Mouse (Mus musculus) gastrocnemius, postnatal 25 days (tissue): ENCODE measurements around the gene Cyp26c1. TPM values are rescaled to one million over a fixed set of nuclear protein-coding genes. Genes with fewer than 3 reads are reported as not detected.

Experiments used
- DNase-seq: peaks from one replicate; pipeline ENCODE4 v3.0.0; 2022
- long read RNA-seq, 2 experiments: library from polyadenylated mRNA; stranded (forward); transcript quantifications; one replicate each; pipeline ENCODE4 v2.0.0; 2021
- total RNA-seq, 2 experiments: library from RNA; stranded (reverse); gene quantifications; 1 replicate in 1 of 2; 2 replicates in 1 of 2; pipeline ENCODE4 v1.2.3; 2021

Gene Cyp26c1
- under 1 TPM in 1 of 2 experiments, not detected in 1; 0.16 TPM for total RNA-seq
- long read RNA-seq, experiment 1 = 0 reads
- long read RNA-seq, experiment 2 = 0 reads

DNA sequence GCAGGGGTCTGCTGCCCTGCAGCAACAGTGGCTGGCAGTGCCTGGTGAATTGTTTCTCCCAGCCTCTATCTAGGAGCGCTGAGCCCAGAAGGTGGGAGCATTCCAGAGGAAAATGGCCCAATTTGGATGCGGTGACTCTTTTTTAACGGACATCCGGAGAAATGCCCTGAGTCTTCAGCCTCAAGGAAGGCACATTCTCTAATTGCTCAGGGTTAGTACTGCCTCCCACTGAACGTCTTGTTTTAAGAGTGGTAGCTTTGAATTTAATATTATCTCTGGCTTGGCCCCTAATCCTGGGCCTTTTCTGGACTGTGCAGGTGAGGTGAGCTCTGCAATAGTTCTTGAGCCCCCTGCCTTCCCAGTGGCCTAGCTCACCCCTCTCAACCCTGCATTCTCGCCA is at the start of gene Cyp26c1:
Cyp26c1 (plus strand) TSS at position 301 of the 400 bp plus-strand sequence.
- DNase-seq = no peak

DNA sequence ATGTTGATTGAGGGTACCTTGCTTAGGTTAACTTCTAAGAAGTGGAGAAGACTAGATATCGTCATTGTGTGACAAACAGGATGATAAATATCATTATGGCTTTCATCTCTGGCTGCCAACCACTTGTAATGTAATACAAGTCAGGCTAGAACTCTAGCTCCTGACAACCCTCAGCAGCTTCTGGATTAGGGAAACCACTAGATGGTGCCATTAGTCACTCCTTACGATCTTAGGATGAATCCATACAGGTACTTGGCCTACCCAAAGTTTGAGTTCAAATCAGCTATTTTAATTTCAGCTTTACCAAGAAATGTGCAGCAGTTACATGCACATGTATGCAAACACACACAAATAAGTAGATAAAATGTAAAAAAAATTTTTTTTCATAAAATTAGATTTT is 37.4 kb upstream of the Cyp26c1 start:
- DNase-seq = no peak

DNA sequence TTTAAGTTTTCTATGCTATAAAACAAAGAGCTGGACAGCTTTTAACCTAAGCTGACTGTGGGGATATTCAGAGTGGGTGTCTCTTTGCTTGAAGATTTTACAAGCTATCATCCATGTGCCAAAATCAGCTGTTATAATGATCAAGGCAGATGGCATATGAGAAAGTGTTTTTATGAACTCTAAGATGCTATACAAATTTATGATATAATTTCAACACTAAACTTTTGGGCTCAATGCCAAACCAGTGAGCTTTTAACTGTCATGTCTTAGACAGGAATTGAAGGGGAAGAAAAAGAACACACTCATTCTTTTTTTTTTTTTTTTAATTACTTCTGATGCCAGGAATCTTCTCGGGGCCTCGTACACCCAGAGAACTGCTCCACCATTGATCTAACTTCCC is 34.9 kb upstream of the Cyp26c1 start:
- no peak for DNase-seq

DNA sequence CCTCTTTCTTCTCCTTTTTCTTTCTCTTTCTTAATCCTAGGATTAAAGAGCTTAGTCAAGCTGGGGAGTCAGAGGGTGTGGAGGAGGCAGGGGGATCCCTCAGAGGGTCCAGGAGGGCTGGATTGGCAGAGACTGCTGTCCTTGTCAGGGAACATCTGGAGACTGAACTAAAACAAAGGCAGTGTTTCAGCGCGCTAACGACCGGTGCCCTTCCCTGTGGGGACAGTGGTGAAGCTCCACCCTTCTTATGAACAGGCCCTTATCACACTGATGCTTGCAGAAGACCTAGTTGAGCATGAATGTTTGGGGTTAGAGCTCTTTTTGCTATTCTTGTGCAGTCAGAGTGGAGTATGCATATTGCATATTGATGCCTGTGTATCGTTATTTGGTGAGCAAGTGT is 31.4 kb upstream of the Cyp26c1 start:
- DNase-seq = no peak

DNA sequence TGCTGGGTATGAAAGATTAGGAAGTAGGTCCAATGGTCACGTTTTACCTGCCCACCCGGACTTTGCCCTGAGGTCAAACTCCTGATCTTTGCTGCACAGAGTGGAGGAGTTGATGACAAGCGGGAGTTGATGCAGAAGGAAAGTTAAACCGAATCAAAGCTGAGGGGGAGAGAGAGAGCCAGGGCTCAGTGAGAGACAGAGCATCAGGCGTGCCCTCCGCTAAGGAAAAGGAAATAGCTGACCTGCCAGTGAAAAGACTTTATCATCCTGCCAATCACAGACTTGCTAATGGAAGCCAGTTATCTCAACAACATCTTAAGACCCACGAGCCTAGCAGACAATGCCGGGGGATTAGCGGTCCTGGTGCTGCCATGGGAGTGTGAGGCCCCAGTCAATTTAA is 28.9 kb upstream of the Cyp26c1 start:
- DNase-seq = no peak

DNA sequence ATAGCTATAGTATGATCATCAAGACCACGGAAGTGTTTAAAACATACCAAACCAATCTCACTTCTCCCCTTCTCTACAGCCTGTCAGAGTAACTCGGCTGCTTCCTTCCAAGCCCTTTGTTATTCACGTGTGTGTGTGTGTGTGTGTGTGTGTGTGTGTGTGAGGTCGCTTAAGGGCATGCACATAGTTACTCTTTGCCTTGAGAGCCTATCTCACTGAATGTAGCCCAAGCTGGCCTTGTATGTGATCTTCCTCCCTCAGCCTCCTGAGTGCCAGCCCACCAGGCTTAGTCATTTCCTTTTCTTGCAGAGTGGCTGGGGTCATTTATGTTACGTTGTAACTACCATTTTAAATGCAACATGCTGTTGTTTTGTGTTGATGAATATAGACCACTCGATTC is 20.1 kb upstream of the Cyp26c1 start:
- DNase-seq = no peak

DNA sequence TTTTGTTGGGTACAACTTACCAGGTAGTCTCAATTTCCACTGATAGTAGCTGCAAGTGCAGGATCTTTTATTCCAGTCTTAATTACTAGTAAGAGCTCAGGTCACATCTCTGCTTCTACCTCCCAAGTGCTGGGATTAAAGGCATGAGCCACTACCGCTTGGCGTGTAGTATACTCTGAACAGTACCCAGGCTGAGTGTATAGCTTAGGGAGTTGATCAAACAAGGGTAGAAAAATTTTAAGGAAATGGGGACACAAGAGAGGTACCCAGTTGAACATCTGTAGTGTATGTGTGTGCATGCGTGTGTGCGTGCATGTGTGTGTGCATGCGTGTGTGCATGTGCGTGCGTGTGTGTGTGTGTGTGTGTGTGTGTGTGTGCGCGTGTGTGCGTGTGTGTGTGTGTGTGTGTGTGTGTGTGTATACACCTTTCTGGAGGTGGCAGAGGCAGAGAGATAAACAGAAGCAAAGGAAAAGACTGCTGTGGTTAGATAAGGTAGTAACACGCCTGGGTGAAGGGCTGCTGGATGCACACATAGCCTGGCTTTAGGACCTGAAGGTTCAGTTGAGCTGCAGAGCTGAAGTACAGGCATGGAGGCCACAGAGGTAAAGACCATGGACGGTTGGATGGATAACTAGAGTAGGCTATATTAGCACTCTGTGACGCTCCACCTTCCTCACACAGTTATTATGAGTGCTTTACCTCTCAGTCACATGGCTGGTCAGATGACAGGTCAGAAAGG is 17.4 kb upstream of the Cyp26c1 start:
- no peak for DNase-seq

DNA sequence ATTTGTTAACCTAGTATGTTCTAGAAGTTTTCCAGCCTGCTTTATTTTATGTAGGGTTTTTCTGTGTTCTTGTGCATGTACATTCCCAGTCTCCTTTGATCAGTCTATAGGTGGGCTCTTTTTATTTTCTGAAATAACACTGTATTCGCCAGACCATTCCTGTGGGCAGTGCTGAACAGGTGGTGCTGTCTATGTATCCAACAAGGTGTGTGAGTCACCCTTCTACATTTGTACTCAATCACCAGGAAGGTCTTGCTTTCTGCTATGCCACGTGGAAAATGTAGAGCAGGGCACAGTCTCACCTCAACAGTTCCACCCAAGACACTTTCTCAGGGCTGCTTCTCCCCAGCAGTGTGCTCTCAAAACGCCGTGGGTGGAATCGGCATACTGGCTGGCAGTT is 16.7 kb upstream of the Cyp26c1 start:
- no peak for DNase-seq

DNA sequence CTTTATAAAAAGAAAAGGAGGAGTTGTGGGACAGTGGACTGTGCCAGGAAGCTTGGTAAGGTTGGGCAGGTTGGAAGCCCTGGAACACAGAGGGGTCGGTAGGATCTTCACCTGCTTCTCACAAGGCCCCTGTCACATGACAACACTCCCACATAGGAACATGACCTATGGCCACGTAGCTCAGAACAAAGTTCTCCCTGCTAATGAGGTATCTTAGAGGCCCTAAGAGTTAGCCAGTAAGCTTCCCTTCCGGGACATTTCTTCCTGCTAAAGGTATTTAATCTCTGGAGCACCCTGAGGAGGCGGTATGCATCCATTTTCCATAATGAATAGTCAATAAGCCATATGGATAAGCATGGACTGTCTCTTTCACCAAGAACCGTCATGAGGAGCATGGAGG is 15.9 kb upstream of the Cyp26c1 start:
- no peak for DNase-seq

DNA sequence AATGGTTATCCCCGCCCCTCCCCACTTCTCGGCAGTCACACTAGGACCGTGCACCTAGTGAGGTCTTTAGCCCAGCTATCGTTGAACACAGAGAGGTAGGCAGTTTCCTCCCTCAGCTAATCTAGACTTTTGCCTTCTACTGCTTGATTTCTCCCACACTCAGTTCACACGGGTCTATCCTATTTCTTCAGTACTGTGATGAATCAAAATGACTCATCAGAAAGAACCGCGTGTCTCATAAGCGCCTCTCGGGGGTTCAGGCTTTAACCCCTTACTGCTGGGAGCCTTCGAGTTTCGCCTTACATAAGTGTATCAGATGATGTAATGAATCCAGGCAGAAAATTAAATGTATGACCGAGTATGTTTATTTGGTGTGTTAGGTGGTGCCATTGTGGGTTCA is 12.0 kb upstream of the Cyp26c1 start:
- DNase-seq = no peak

DNA sequence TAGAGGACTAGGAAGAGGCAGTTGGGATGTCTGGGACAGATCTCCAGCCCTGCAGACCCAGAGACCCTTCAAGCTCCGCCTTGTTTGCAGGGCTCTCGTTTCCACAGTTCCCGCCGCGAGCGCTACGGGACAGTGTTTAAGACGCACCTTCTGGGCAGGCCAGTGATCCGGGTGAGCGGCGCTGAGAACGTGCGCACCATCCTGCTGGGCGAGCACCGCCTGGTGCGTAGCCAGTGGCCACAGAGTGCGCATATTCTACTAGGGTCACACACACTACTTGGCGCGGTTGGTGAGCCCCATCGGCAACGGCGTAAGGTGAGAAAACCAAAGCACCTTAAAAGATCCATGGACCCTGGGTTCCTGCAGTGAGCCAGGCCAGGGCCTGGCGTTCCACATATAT is 966 bp downstream of the Cyp26c1 start:
- no peak for DNase-seq

DNA sequence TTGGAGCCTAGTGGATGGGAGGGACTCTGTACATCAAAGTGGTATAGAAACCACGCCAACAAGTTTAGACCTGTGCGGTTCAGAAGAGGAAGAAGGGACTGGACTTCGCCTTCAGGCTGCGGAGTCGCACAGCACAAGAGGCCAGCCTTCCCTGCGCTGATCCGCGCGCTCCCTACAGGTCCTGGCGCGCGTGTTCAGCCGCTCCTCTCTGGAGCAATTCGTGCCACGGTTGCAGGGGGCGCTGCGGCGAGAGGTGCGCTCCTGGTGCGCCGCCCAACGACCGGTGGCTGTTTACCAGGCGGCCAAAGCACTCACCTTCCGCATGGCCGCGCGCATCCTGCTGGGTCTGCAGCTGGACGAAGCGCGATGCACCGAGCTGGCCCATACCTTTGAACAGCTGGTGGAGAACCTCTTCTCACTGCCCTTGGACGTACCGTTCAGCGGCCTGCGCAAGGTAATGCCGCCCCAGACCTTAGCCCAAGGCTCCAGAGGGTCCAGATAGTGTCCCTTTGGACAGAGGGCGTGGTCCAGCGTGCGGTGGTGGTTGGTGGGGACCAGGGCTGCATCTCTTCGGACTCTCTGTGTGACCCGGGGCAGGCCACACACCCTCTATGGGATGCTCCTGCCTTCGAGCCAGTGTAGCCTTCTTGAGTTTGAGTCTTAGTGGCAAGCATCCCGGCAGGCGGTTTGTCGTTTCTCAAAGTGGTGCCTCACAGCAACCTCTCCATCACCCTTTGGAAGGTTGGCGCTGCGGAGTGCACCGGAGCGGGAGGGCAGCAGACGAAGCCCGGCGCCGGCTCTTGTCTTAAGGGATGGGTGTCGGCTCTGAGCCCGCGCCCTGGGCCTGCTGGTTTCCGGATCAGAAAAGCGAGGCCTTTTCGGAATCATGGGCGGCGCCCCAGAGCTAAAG is 1.8 kb downstream of the Cyp26c1 start:
- DNase-seq = no peak

DNA sequence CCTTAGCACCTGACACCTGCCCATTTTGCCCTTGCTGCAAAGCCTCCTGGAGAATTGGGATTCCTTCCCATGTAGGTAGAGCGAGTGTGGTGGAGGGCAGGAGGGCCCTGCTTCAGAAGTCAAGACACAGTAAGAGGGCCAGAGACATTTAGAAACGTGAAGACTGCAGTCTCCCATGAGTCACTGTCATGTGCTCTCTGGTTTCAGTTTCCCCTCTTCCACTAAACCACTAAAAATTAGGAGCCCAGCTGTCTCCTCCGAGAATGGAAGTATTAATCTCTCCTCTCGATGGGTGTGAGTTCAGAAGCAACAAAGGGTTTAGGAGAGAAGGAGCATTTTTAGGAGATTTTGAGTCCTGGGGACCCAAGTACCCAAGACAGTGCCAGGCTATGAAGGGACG is 4.1 kb downstream of the Cyp26c1 start:
- DNase-seq = no peak

DNA sequence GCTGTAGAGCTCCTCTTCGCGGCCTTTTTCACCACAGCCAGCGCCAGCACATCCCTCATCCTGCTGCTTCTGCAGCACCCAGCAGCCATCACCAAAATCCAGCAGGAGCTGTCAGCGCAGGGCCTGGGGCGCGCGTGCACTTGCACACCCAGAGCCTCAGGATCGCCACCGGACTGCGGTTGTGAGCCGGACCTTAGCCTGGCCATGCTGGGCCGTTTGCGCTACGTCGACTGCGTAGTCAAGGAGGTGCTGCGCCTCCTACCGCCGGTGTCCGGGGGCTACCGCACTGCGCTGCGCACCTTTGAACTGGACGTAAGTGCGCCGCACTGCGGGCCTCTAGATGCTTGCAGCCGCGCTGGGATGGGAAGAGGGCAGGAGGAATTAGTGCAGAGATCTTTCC is 5.3 kb downstream of the Cyp26c1 start:
- no peak for DNase-seq

DNA sequence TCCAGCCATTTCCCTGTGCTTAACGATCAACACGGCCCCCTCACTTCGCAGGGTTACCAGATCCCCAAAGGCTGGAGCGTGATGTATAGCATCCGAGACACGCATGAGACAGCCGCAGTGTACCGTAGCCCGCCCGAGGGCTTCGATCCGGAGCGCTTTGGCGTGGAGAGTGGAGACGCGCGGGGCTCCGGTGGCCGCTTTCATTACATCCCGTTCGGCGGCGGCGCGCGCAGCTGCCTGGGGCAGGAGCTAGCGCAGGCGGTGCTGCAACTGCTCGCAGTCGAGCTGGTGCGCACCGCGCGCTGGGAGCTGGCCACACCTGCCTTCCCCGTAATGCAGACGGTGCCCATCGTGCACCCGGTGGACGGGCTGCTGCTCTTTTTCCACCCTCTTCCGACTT is 7.5 kb downstream of the Cyp26c1 start:
- DNase-seq = no peak

DNA sequence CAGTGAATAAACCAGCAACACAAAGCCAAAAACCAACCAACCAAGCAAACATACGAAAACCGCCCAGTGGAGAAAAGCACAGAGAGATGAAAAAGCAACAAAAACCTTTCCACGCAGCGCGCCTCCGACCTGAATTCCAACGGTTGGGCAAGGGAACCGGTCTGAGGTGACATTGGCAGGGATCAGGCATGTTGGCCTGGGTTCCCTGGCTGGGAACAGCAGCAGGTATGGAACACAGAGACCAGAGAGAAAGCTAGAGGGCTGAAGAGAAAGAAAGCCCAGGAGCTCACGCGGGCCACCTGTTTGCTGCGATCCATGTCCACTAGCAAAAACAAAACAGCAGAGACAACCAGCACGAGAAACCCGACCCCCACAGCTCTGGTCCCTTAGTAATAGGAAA is 9.8 kb downstream of the Cyp26c1 start:
- no peak for DNase-seq

DNA sequence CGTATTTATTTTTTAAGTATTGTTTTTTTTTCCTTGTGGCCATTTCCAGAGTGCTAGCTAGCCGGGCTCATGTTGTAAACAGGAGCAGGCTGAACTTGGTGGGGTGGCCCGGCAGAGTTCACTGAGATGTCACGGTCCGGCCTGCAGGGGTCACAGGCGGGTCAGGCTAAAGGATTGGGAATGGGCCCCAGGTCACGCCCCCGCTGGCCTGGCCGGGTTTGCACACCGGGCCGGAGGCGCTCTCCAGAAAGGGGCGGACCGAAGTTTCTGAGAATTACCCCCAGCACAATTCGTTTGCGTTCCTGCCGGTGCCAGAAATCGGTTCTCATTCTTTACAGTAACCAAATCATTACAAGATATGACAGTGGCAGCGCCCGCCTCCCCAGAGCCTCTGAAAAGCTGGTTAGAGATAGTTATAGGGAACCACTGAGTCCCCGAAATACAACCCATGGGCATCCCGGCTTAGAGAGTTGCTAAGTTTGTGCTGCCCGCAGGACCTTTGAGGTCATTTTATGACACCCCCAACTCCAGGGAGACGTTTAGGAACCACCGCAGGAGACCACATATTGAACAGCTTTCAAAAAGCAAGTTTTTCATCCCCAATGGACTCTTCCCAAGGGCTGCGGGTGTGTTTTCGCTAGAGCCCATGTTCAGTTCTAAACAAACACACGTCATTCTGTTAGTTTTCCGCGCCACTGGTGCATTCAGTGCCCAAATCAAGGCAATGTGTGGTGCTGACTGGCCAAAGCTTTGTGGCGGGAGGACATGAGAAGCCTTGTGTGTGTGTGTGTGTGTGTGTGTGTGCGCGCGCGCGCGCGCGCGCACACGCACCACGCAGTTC is 10.6 kb downstream of the Cyp26c1 start:
- no peak for DNase-seq

DNA sequence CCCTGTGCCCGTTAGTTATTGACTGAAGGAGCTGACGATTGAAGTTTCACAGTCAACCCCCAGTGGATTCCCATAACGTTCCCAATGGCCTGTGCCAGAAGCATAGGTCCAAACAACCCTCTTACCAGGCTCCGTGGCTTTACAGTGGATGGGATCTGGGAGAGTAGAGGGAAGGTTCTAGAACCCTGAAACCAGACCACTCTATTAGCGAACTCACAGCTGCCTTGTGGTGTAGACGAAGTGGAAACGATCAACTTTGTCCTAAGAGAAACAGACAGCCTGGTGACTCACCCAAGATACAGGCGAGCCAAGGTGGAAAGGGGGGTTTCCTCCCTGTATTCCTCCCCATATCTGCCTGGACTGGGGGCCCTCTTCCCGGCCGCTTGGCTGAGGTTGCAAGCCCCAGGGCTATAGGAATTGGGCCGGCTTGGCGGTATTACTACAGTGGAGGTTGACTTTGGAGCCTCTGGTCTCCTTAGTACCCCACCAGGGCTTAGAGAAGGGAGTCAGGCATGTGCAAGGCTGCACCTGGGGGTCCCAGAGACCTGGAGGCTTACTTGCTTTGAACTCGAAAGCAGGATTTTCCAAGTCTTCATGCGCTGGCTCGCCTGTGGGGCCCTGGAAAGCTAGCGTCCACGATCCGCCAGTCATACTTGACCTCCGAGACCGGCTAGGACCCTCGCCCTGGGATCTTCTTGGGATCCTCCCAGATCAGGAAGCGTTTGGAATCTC is 11.4 kb downstream of the Cyp26c1 start:
- no peak for DNase-seq

DNA sequence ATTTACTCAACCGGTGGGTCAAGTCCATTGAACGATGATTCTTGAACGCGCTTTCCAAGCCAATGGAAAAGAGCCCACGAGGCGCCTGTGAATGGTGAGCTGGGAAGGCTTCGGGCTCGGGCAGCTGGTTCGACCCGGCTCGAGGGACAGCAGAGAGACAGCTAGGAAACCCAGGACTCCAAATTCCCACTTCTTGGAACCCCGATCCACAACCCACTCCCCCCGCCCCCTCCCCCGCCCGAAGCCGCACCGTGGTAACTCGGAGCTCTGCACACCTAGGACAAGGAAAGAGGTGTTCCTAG is 11.9 kb downstream of the Cyp26c1 start:
- DNase-seq = no peak

DNA sequence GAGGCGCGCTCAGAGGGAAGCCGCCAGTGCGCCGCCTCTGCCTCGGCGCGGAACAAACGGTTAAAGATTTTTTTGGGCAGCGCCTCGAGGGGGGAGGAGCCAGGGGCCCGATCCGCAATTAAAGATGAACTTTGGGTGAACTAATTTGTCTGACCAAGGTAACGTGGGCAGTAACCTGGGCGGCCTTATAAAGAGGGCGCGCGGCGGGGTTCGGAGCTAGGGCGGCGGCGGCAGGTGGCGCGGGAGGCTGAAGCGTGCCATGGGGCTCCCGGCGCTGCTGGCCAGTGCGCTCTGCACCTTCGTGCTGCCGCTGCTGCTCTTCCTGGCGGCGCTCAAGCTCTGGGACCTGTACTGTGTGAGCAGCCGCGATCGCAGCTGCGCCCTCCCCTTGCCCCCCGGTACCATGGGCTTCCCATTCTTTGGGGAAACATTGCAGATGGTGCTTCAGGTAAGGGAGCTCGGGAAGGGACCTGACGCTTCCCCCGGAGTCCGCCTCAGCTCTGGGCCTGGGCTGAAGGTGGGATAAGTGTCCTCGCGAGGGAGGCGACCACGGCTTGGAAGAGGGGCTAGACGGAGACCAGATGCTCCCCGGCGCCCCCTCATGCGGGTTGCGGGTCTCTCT is 12.4 kb downstream of the Cyp26c1 start, which contains the start of gene Cyp26a1:
Cyp26a1 (plus strand) TSS at position 148 of the 622 bp plus-strand sequence.
- DNase-seq = no peak
